Mouse (Mus musculus) gonadal fat pad, adult 2 months (tissue): Measurements from ENCODE around the gene Majin. TPM values are rescaled to one million over a fixed set of nuclear protein-coding genes. Genes with fewer than 3 reads are reported as not detected.

Experiments used
- DNase-seq: peaks from one replicate; pipeline ENCODE4 v3.0.0-alpha.2; 2012; ENCODE audit warnings: low read depth
- polyA plus RNA-seq: library from polyadenylated mRNA; depleted of rRNA; stranded (reverse); fragments of >200 nt; gene quantifications from 2 replicates; pipeline ENCODE4 v1.2.3, GENCODE M21; 2012; rRNA removed

Gene Majin
- 0.16 and 0.22 TPM in 2 replicates for polyA plus RNA-seq

- no peak for DNase-seq
Measured at GRCm38 (mm10) chr19:6184131-6184530, at the start of gene Majin. Gene Majin, plus strand, starts transcription at chr19:6184388.

- DNase-seq, result no peak
Measured at GRCm38 (mm10) chr19:6136397-6136796, 47.8 kb upstream of the Majin start.

- no peak for DNase-seq
Measured at GRCm38 (mm10) chr19:6139701-6140100, 44.5 kb upstream of the Majin start.

GRCm38 (mm10) chr19:6140374-6140677, 43.9 kb upstream of the Majin start:
- DNase-seq, result no peak

GRCm38 (mm10) chr19:6140678-6141393, 43.4 kb upstream of the Majin start, which contains the start of gene Batf2:
Gene Batf2, plus strand, starts transcription at chr19:6140983.
- no peak for DNase-seq

GRCm38 (mm10) chr19:6141394-6141749, 42.8 kb upstream of the Majin start, which contains the start of gene Arl2:
Gene Arl2, minus strand, starts transcription at chr19:6141548.
- no peak for DNase-seq

GRCm38 (mm10) chr19:6144842-6145241, 39.3 kb upstream of the Majin start:
- no peak for DNase-seq

GRCm38 (mm10) chr19:6155174-6155573, 29.0 kb upstream of the Majin start:
- DNase-seq, result no peak

GRCm38 (mm10) chr19:6156372-6156771, 27.8 kb upstream of the Majin start:
- no peak for DNase-seq

- DNase-seq, result no peak
Measured at GRCm38 (mm10) chr19:6157220-6157619, 27.0 kb upstream of the Majin start.

GRCm38 (mm10) chr19:6163872-6164547, 20.2 kb upstream of the Majin start:
- DNase-seq, result no peak

GRCm38 (mm10) chr19:6166750-6167149, 17.4 kb upstream of the Majin start:
- DNase-seq, result no peak

GRCm38 (mm10) chr19:6171215-6171614, 13.0 kb upstream of the Majin start:
- DNase-seq, result no peak

- DNase-seq, result no peak
Measured at GRCm38 (mm10) chr19:6174771-6175170, 9.4 kb upstream of the Majin start.

GRCm38 (mm10) chr19:6178775-6179174, 5.4 kb upstream of the Majin start:
- no peak for DNase-seq

GRCm38 (mm10) chr19:6181629-6182028, 2.6 kb upstream of the Majin start:
- no peak for DNase-seq

- no peak for DNase-seq
Measured at GRCm38 (mm10) chr19:6182534-6182933, 1.7 kb upstream of the Majin start.

- no peak for DNase-seq
Measured at GRCm38 (mm10) chr19:6204265-6204664, 20.1 kb downstream of the Majin start.

GRCm38 (mm10) chr19:6206716-6207115, 22.5 kb downstream of the Majin start:
- DNase-seq, result no peak

- DNase-seq, result no peak
Measured at GRCm38 (mm10) chr19:6216046-6216705, 32.0 kb downstream of the Majin start.

GRCm38 (mm10) chr19:6218606-6219005, 34.4 kb downstream of the Majin start:
- DNase-seq, result no peak

- no peak for DNase-seq
Measured at GRCm38 (mm10) chr19:6226135-6226534, 41.9 kb downstream of the Majin start, which contains the start of gene Gpha2. Gene Gpha2, plus strand, starts transcription at chr19:6226380.

- no peak for DNase-seq
Measured at GRCm38 (mm10) chr19:6226763-6227162, 42.6 kb downstream of the Majin start.
